ENCODE assay signal across 15 mouse cellular contexts in genomic region chr2:137156018-137156417, GRCm38 (mm10).
"Had no signal": no experiment of that assay in that cellular context is flagged by ENCODE, and none has a peak within 500 bp of the region (broad histone marks: within the 10 kb centered on the region; RNA-seq: fewer than 3 reads in every experiment).

No protein-coding gene starts in this region.

- H3K4me3 ChIP-seq: intestine, embryonic 15.5 days; limb, embryonic 15.5 days; liver, embryonic 15.5 days; megakaryocyte, embryonic 14.5 days; midbrain, embryonic 15.5 days; neural tube, embryonic 13.5 days had no signal

- H3K27ac ChIP-seq: intestine, embryonic 15.5 days; limb, embryonic 15.5 days; liver, embryonic 15.5 days; midbrain, embryonic 15.5 days; neural tube, embryonic 13.5 days had no signal

- H3K4me1 ChIP-seq: intestine, embryonic 15.5 days; liver, embryonic 15.5 days; megakaryocyte, embryonic 14.5 days had no signal

- H3K27me3 ChIP-seq: intestine, embryonic 15.5 days; limb, embryonic 15.5 days; liver, embryonic 15.5 days; megakaryocyte, embryonic 14.5 days; midbrain, embryonic 15.5 days; neural tube, embryonic 13.5 days had no signal

- H3K36me3 ChIP-seq: intestine, embryonic 15.5 days; limb, embryonic 15.5 days; liver, embryonic 15.5 days; midbrain, embryonic 15.5 days; neural tube, embryonic 13.5 days had no signal

- ATAC-seq: intestine, embryonic 15.5 days; midbrain, embryonic 15.5 days had no signal

- H3K4me2 ChIP-seq: intestine, embryonic 15.5 days; limb, embryonic 15.5 days; liver, embryonic 15.5 days; lung, embryonic 14.5 days; midbrain, embryonic 11.5 days; midbrain, embryonic 15.5 days; neural tube, embryonic 13.5 days had no signal

- H3K9ac ChIP-seq: intestine, embryonic 15.5 days; limb, embryonic 15.5 days; liver, embryonic 15.5 days; lung, embryonic 14.5 days; midbrain, embryonic 15.5 days; neural tube, embryonic 13.5 days had no signal

- H3K9me3 ChIP-seq: intestine, embryonic 15.5 days; limb, embryonic 15.5 days; liver, embryonic 15.5 days; midbrain, embryonic 15.5 days; neural tube, embryonic 13.5 days had no signal

- DNase-seq: layer of hippocampus, adult 9-11 months; layer of hippocampus, postnatal 36 days; lung, embryonic 14.5 days; lung, postnatal 10 days; lung, postnatal 4 days; spleen, adult 18-20 months; thymus, adult 18-20 months; thymus, postnatal 14 days had no signal
